Mouse (Mus musculus) liver, embryonic 12.5 days (tissue): ENCODE measurements around the gene 1700029P11Rik. TPM values are rescaled to one million over a fixed set of nuclear protein-coding genes. Genes with fewer than 3 reads are reported as not detected.

Experiments
- ATAC-seq: fragments of 200-750 bp; cut with Nextera tagmentation; 2 replicates; pipeline ENCODE4 v1.8.0; 2017; ENCODE audit warnings: moderate number of reproducible peaks, mild to moderate bottlenecking, moderate library complexity
- H3K27ac ChIP-seq: fragments of 300-500 bp; sonication (generic); 2 replicates; pipeline ENCODE4 v1.5.1; 2016; ENCODE audit warnings: mild to moderate bottlenecking
- H3K27me3 ChIP-seq: fragments of 300-500 bp; sonication (generic); replicated peaks from 2 replicates; pipeline ENCODE4 v1.6.1; 2016; ENCODE audit warnings: mild to moderate bottlenecking, moderate library complexity
- H3K36me3 ChIP-seq: fragments of 300-500 bp; sonication (generic); 2 replicates; pipeline ENCODE4 v1.6.1; 2016; ENCODE audit warnings: mild to moderate bottlenecking, moderate library complexity
- H3K4me1 ChIP-seq: fragments of 300-500 bp; sonication (generic); 2 replicates; pipeline ENCODE4 v1.6.1; 2016
- H3K4me2 ChIP-seq: fragments of 300-500 bp; sonication (generic); 2 replicates; pipeline ENCODE4 v1.6.1; 2016; ENCODE audit warnings: mild to moderate bottlenecking, moderate library complexity
- H3K4me3 ChIP-seq: fragments of 300-500 bp; sonication (generic); 2 replicates; pipeline ENCODE4 v1.5.1; 2016; ENCODE audit warnings: mild to moderate bottlenecking, moderate library complexity
- H3K9ac ChIP-seq: fragments of 300-500 bp; sonication (generic); 2 replicates; pipeline ENCODE4 v1.6.1; 2016; ENCODE audit warnings: mild to moderate bottlenecking, moderate library complexity
- H3K9me3 ChIP-seq: fragments of 300-500 bp; sonication (generic); replicated peaks from 2 replicates; pipeline ENCODE4 v1.6.1; 2016; ENCODE audit warnings: mild to moderate bottlenecking, moderate library complexity
- WGBS: fragments of 180-500 bp; shearing (Covaris S2); methylation state at CpG from one replicate; pipeline ENCODE4 v1.1.7; 2016; ENCODE audit not compliant: insufficient replicate concordance; 5-methylcytosine and 5-hydroxymethylcytosine counted together
- polyA plus RNA-seq: library from polyadenylated mRNA; unstranded; fragments of >200 nt; fragmentation: Nextera tagmentation; extraction: Ambion mirVana; gene quantifications from 2 replicates; pipeline ENCODE4 v1.2.1, GENCODE M21; 2016

1700029P11Rik gene
- polyA plus RNA-seq, 1 experiment from 2014 or later, result not detected

- no peak for ATAC-seq
- Histone ChIP-seq H3K4me1 (peaks cover 33% of the 10 kb centered on the region), H3K4me2 (no peak overlapping the region), H3K27me3 (peaks cover 5% of the 10 kb centered on the region; the same call in 1 of the 2 replicates), H3K9me3 (no peaks in the 10 kb centered on the region), H3K36me3 (no peaks in the 10 kb centered on the region), H3K4me3 (no peak overlapping the region), H3K9ac (no peak overlapping the region), H3K27ac (no peak overlapping the region)
- 29% methylated on average over 9 of the region's 9 CpGs for WGBS
Measured at GRCm38 (mm10) chr15:81943176-81943749, 37.1 kb upstream of the 1700029P11Rik start.

- peaks cover 14% of the 10 kb centered on the region for H3K4me1 ChIP-seq
- no peak overlapping the region for H3K4me3 ChIP-seq
- H3K36me3 ChIP-seq, result peaks cover 28% of the 10 kb centered on the region
- H3K9ac ChIP-seq, result no peak overlapping the region
- no peak overlapping the region for H3K4me2 ChIP-seq
- WGBS, result 69% methylated on average over 10 of the region's 10 CpGs
- no peaks in the 10 kb centered on the region for H3K9me3 ChIP-seq
- no peak overlapping the region for H3K27ac ChIP-seq
- 0 out of 2 replicates have a peak, but pooled peaks cover 5% of the 10 kb centered on the region for H3K27me3 ChIP-seq
- no peak for ATAC-seq
Measured at GRCm38 (mm10) chr15:81949076-81949475, 31.3 kb upstream of the 1700029P11Rik start.

DNA sequence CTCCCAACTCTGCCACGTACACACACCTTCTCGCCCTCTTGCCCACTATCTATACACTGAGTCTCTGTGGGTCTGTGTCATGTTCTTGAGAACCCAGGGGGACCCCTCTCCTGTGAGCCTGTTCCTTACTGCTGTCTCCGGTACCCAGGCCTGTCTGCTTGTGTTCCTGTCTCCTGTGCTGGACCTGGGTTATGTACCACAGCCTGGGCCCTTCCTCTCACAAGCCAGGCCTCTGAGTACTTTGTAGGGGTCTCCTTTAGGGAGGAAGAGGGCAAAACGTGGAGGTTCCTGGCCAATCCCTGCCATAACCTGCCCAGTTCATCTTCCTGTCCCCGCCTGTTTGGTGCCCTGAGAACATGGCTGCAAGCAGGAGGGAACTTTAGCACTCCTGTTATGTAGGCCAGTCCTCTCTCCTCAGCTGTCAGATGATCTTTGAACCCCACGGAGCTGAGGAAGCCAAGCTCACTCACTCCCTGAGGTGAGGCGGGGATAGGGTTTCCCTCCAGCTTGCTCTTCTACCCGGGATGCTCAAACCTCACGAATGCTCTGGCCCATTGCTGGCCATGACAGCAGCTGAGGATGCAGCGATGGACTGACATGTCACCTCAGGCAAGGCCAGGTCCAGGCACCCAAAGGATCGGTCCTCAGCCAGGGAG, 30.7 kb upstream of the 1700029P11Rik start:
- 72% methylated on average over 11 of the region's 11 CpGs for WGBS
- Histone ChIP-seq H3K4me3 (no peak overlapping the region), H3K4me1 (peaks cover 14% of the 10 kb centered on the region), H3K27me3 (0 out of 2 replicates have a peak, but pooled peaks cover 4% of the 10 kb centered on the region), H3K9ac (no peak overlapping the region), H3K27ac (no peak overlapping the region), H3K4me2 (no peak overlapping the region), H3K9me3 (no peaks in the 10 kb centered on the region), H3K36me3 (peaks cover 33% of the 10 kb centered on the region)
- ATAC-seq, result no peak

- H3K27ac ChIP-seq, result no peak overlapping the region
- 81% methylated on average over 5 of the region's 5 CpGs for WGBS
- peaks cover 43% of the 10 kb centered on the region for H3K36me3 ChIP-seq
- no peak overlapping the region for H3K9ac ChIP-seq
- H3K4me3 ChIP-seq, result no peak overlapping the region
- no peaks in the 10 kb centered on the region for H3K27me3 ChIP-seq
- H3K9me3 ChIP-seq, result no peaks in the 10 kb centered on the region
- no peak overlapping the region for H3K4me2 ChIP-seq
- H3K4me1 ChIP-seq, result peaks cover 14% of the 10 kb centered on the region
- no peak for ATAC-seq
Measured at GRCm38 (mm10) chr15:81950716-81951115, 29.6 kb upstream of the 1700029P11Rik start.

DNA sequence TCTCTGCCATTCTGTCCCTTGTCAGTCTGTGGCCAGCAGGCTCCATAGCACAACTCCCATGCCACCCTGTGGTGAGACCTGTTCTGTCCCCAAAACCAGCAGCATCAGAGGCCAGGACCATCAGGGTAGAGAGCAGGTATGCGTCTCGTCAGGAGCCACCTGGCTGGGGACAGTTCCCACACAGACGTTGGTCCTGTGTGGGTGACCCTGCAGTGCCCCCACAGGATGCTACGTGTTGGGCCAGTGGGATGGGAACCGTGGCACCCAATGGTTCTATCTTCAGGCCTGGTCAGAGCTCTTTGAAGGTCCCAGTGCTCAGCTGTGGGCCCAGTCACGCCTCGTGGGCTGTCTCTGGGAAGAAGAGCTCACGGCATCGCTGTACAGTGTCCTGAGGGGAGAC, 29.2 kb upstream of the 1700029P11Rik start:
- Histone ChIP-seq H3K27me3 (no peaks in the 10 kb centered on the region), H3K4me3 (no peak overlapping the region), H3K9ac (no peak overlapping the region), H3K9me3 (no peaks in the 10 kb centered on the region), H3K4me1 (peaks cover 14% of the 10 kb centered on the region), H3K4me2 (no peak overlapping the region), H3K36me3 (peaks cover 46% of the 10 kb centered on the region), H3K27ac (no peak overlapping the region)
- WGBS, result 88% methylated on average over 9 of the region's 9 CpGs
- ATAC-seq, result no peak

- no peak overlapping the region for H3K27ac ChIP-seq
- H3K4me3 ChIP-seq, result no peak overlapping the region
- H3K9ac ChIP-seq, result no peak overlapping the region
- peaks cover 56% of the 10 kb centered on the region for H3K36me3 ChIP-seq
- no peak for ATAC-seq
- no peaks in the 10 kb centered on the region for H3K27me3 ChIP-seq
- 83% methylated on average over 4 of the region's 4 CpGs for WGBS
- H3K9me3 ChIP-seq, result no peaks in the 10 kb centered on the region
- no peak overlapping the region for H3K4me2 ChIP-seq
- H3K4me1 ChIP-seq, result peaks cover 14% of the 10 kb centered on the region
Measured at GRCm38 (mm10) chr15:81952310-81952709, 28.0 kb upstream of the 1700029P11Rik start.

DNA sequence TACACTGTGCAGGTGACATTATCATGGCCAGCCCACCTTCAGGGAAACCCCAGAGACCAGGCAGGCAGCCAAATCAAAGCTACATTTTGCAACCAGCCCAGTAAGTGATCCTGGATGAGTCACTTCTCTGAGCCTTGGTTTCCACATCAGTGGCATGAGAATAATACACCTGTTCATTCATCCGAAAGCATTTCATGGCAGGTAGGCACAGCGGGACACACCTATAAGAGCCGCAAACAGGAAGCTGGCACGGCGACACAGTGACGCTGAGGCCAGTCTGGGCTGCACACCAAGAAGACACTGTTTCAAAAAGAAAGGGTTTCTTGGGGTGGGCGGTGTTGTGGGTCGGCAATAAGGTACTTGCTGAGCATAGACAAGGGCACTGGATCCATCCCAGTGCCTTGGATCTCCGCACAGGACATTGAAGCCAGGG, 26.2 kb upstream of the 1700029P11Rik start:
- H3K4me3 ChIP-seq, result no peak overlapping the region
- 84% methylated on average over 9 of the region's 9 CpGs for WGBS
- H3K36me3 ChIP-seq, result peaks cover 57% of the 10 kb centered on the region

DNA sequence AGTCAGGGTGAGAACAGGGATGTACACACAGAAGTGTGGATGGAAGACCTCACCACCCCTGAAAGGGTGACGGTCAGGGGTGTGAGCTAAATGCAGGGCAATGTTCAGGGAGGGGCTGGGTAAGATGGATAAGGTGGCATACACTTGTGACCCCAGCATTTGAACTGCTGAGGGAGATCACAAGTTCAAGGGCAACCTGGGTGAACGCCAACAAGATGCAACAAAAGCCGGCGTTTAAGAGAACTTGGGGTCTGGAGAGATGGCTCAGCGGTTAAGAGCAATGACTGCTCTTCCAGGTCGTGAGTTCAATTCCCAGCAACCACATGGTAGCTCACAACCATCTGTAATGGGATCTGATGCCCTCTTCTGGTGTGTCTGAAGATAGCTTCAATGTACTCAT, 25.6 kb upstream of the 1700029P11Rik start:
- no peak for ATAC-seq
- Histone ChIP-seq H3K4me3 (no peak overlapping the region), H3K9me3 (no peaks in the 10 kb centered on the region), H3K4me1 (peaks cover 14% of the 10 kb centered on the region), H3K4me2 (no peak overlapping the region), H3K36me3 (peaks cover 57% of the 10 kb centered on the region), H3K27ac (no peak overlapping the region), H3K9ac (no peak overlapping the region), H3K27me3 (no peaks in the 10 kb centered on the region)
- WGBS, result 93% methylated on average over 6 of the region's 6 CpGs

More for the DNA sequence above, 26.2 kb upstream of the 1700029P11Rik start:
- no peak for ATAC-seq
- no peaks in the 10 kb centered on the region for H3K9me3 ChIP-seq
- peaks cover 13% of the 10 kb centered on the region for H3K4me1 ChIP-seq
- no peak overlapping the region for H3K27ac ChIP-seq
- no peaks in the 10 kb centered on the region for H3K27me3 ChIP-seq
- no peak overlapping the region for H3K9ac ChIP-seq
- no peak overlapping the region for H3K4me2 ChIP-seq

DNA sequence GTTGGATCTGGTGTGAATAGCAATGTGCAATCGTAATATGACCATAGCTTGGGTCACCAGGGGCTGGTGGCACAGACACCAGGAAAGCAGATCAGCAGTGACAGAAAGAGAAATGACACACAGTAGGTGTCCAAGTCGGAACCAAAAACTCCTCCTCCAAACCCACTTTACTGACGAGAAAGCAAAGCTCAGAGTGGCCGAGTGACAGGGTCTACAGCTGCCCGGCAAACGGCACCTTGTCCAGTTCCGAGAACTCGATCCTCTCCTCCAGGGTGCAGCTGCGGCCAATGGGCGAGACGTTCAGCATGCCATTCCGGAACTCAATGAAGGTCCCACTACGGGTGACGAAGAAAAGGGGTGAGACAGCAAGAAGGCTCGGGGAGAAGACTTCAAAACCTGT, 24.9 kb upstream of the 1700029P11Rik start:
- H3K4me1 ChIP-seq, result peaks cover 19% of the 10 kb centered on the region
- H3K4me3 ChIP-seq, result no peak overlapping the region
- no peaks in the 10 kb centered on the region for H3K27me3 ChIP-seq
- H3K9ac ChIP-seq, result no peak overlapping the region
- H3K9me3 ChIP-seq, result no peaks in the 10 kb centered on the region
- H3K4me2 ChIP-seq, result no peak overlapping the region
- H3K36me3 ChIP-seq, result peaks cover 57% of the 10 kb centered on the region
- no peak for ATAC-seq
- 87% methylated on average over 15 of the region's 15 CpGs for WGBS
- H3K27ac ChIP-seq, result no peak overlapping the region

GRCm38 (mm10) chr15:81956457-81956856, 23.9 kb upstream of the 1700029P11Rik start:
- peaks cover 52% of the 10 kb centered on the region for H3K36me3 ChIP-seq
- H3K4me3 ChIP-seq, result no peak overlapping the region
- no peaks in the 10 kb centered on the region for H3K9me3 ChIP-seq
- H3K27ac ChIP-seq, result no peak overlapping the region
- H3K9ac ChIP-seq, result no peak overlapping the region
- no peak for ATAC-seq
- 57% methylated on average over 8 of the region's 8 CpGs for WGBS
- H3K4me1 ChIP-seq, result peaks cover 24% of the 10 kb centered on the region
- no peaks in the 10 kb centered on the region for H3K27me3 ChIP-seq
- H3K4me2 ChIP-seq, result no peak overlapping the region

GRCm38 (mm10) chr15:81957598-81957997, 22.7 kb upstream of the 1700029P11Rik start:
- Histone ChIP-seq H3K36me3 (peaks cover 40% of the 10 kb centered on the region), H3K9ac (no peak overlapping the region), H3K9me3 (no peaks in the 10 kb centered on the region), H3K4me2 (no peak overlapping the region), H3K27ac (no peak overlapping the region), H3K27me3 (no peaks in the 10 kb centered on the region), H3K4me1 (peaks cover 26% of the 10 kb centered on the region), H3K4me3 (no peak overlapping the region)
- ATAC-seq, result no peak
- 81% methylated on average over 11 of the region's 11 CpGs for WGBS

GRCm38 (mm10) chr15:81958906-81959305, 21.4 kb upstream of the 1700029P11Rik start:
- Histone ChIP-seq H3K27ac (peak overlapping the region; percentile 66; the same call in 1 of the 2 replicates), H3K4me2 (peak overlapping the region; percentile 100), H3K9ac (peak overlapping the region; percentile 42), H3K9me3 (no peaks in the 10 kb centered on the region), H3K4me1 (peaks cover 26% of the 10 kb centered on the region), H3K36me3 (peaks cover 30% of the 10 kb centered on the region), H3K4me3 (no peak overlapping the region), H3K27me3 (no peaks in the 10 kb centered on the region)
- ATAC-seq, result no peak
- WGBS, result 55% methylated on average over 3 of the region's 3 CpGs
